9 mouse cellular contexts compared by ENCODE assay signal in the genomic region with DNA sequence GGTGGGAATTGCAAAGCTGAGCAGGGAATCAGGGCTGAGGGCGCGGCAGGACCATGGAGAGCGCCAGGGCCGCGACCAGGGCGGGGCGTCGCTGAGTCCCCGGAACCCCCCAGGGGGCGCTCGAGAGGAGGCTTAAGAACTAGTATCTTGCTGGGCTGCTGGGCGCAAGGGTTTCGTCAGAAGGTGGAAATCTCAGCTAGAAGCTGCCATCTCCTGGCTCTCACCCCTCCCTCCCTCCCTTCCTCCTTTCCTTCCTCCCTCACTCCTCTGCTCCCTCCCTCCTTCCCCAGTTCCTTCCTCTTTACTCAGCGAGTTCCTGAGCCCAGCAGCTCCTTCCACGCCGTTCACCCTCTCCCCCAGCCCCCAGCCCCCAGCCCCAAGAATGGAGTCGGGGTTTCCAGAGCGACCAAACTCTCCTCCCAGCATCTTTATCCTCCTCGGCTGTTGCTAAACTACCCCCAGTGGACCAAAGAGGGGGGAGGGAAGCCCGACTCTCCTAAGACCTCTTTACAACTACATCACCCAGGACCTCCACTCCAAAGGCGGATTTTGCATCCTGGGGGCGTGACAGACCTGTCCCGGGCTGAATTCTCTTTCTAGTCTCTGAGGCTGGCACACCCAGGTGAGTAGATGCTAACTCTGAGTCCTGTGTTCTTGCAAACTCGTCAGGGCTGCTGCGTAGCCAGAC. TPM values are rescaled to one million over a fixed set of nuclear protein-coding genes. Genes with fewer than 3 reads are reported as not detected.
DNase-seq lines count a peak whose midpoint lies in the region; ATAC-seq and TF ChIP-seq lines count a peak whose summit lies in the region.
"Had no signal": no experiment of that assay in that cellular context is flagged by ENCODE, and none has a peak within 500 bp of the region (broad histone marks: within the 10 kb centered on the region; RNA-seq: fewer than 3 reads in every experiment).

No protein-coding gene starts in this region.

- no peak overlapping the region for H3K27ac ChIP-seq in intestine, postnatal 0 days (ENCODE audit: low read depth, low read length)
- no peak overlapping the region for H3K27ac ChIP-seq in midbrain, embryonic 13.5 days
- H3K27ac ChIP-seq: heart, embryonic 13.5 days had no signal

- H3K4me1 ChIP-seq in intestine, postnatal 0 days (replicated peaks; ENCODE audit: control insufficient read depth, insufficient read depth, low read length) = no peaks in the 10 kb centered on the region
- H3K4me1 ChIP-seq in midbrain, embryonic 13.5 days (replicated peaks) = peaks cover 13% of the 10 kb centered on the region
- H3K4me1 ChIP-seq: heart, embryonic 13.5 days had no signal

- H3K4me3 ChIP-seq in intestine, postnatal 0 days (ENCODE audit: low read depth, low read length) = no peak overlapping the region
- H3K4me3 ChIP-seq in midbrain, embryonic 13.5 days (replicated peaks) = peak overlapping the region; percentile 39
- H3K4me3 ChIP-seq: heart, embryonic 13.5 days had no signal

- intact Hi-C loops in left cerebral cortex, postnatal 4 days (cut with DNase I) = loop anchor here (5.0 to 10.0 kb wide), 3 partner anchors 157 to 813 kb away; no protein-coding TSS in a partner anchor

- DNase-seq in R1 (ENCODE audit: low read depth, low spot score) (peak; percentile 82), adipocyte (ENCODE audit: low spot score) (no peak)
- DNase-seq in cerebellum, postnatal 10 days = peak; percentile 81 to 84
- peak; percentile 77 to 83 for DNase-seq in frontal cortex, postnatal 36 days (ENCODE audit: low spot score in 2 of 2)
- DNase-seq in left cerebral cortex, postnatal 4 days = peak; percentile 85
- peak; percentile 10 to 39 for DNase-seq in spleen, postnatal 14 days (ENCODE audit: low spot score in 2 of 2)

- 3% methylated on average over 25 of the region's 25 CpGs for WGBS in intestine, postnatal 0 days
- under 1% methylated on average over 25 of the region's 25 CpGs for WGBS in midbrain, embryonic 13.5 days

- no peaks in the 10 kb centered on the region for H3K36me3 ChIP-seq in intestine, postnatal 0 days (ENCODE audit: control insufficient read depth, insufficient read depth)
- H3K36me3 ChIP-seq in midbrain, embryonic 13.5 days = no peaks in the 10 kb centered on the region
- H3K36me3 ChIP-seq: heart, embryonic 13.5 days had no signal

- no peak overlapping the region for H3K9ac ChIP-seq in intestine, postnatal 0 days (ENCODE audit: low read depth, low read length)
- H3K9ac ChIP-seq in midbrain, embryonic 13.5 days (replicated peaks) = peak overlapping the region; percentile 32; the same call in 1 of the 2 replicates
- H3K9ac ChIP-seq: heart, embryonic 13.5 days had no signal

- no peak overlapping the region for H3K4me2 ChIP-seq in intestine, postnatal 0 days (replicated peaks; ENCODE audit: low read depth)
- peak overlapping the region; percentile 59 for H3K4me2 ChIP-seq in midbrain, embryonic 13.5 days (replicated peaks)
- H3K4me2 ChIP-seq: heart, embryonic 13.5 days had no signal

- no peaks in the 10 kb centered on the region for H3K9me3 ChIP-seq in intestine, postnatal 0 days (ENCODE audit: control insufficient read depth)
- no peaks in the 10 kb centered on the region for H3K9me3 ChIP-seq in midbrain, embryonic 13.5 days
- H3K9me3 ChIP-seq: heart, embryonic 13.5 days had no signal

- no peaks in the 10 kb centered on the region; the same call in 1 of the 2 replicates for H3K27me3 ChIP-seq in intestine, postnatal 0 days (replicated peaks; ENCODE audit: control insufficient read depth, insufficient read depth, low read length)
- peaks cover 30% of the 10 kb centered on the region for H3K27me3 ChIP-seq in midbrain, embryonic 13.5 days

- TF ChIP-seq CTCF in intestine, postnatal 0 days (IDR thresholded peaks at IDR 0.05; ENCODE audit: low read depth) = peak; percentile 79

- 0 out of 2 replicates have a peak, but pooled peaks have one; percentile 54 for ATAC-seq in intestine, postnatal 0 days
- ATAC-seq in midbrain, embryonic 13.5 days = peak; percentile 87

RNA-seq across cellular contexts. Expression of a gene that starts 22.5 kb away (rescaled TPM):
- polyA plus RNA-seq in intestine, postnatal 0 days (2015; fragmentation: Nextera tagmentation; extraction: Ambion mirVana) = 2.3 and 2.5 TPM in 2 replicates
- 10 to 100 TPM; 62.9 to 63.8 TPM for total RNA-seq in left cerebral cortex, postnatal 4 days (2021)
- polyA plus RNA-seq in midbrain, embryonic 13.5 days (2015; fragmentation: Nextera tagmentation; extraction: Ambion mirVana) = 10.7 and 11.2 TPM in 2 replicates
